Mouse (Mus musculus): ENCODE results near the gene Mtap. TPM values are rescaled to one million over a fixed set of nuclear protein-coding genes. Genes with fewer than 3 reads are reported as not detected.
A peak's percentile ranks its signal among the peaks of the same experiment; 100 is the strongest.

The Mtap gene
- 10 to 100 TPM in 6 of 26 experiments, 1 to 10 TPM in 16, under 1 TPM in 3, not detected in 1; 0.48 to 14.2 (median 6.7) TPM for total RNA-seq (2018; cell fraction: chromatin; rRNA removed)
- total RNA-seq (2018; cell fraction: cytosol; rRNA removed) = 10 to 100 TPM in 25 of 26 experiments, 1 to 10 TPM in 1; 9.9 to 18.5 (median 13.6) TPM
- 10 to 100 TPM in 4 of 26 experiments, 1 to 10 TPM in 22; 2.2 to 18.7 (median 5.1) TPM for total RNA-seq (2018; cell fraction: nucleus; rRNA removed)
- polyA plus RNA-seq (2018) = 9.7 to 40.5 TPM (median 19.4 TPM) in 3 replicates

DNA sequence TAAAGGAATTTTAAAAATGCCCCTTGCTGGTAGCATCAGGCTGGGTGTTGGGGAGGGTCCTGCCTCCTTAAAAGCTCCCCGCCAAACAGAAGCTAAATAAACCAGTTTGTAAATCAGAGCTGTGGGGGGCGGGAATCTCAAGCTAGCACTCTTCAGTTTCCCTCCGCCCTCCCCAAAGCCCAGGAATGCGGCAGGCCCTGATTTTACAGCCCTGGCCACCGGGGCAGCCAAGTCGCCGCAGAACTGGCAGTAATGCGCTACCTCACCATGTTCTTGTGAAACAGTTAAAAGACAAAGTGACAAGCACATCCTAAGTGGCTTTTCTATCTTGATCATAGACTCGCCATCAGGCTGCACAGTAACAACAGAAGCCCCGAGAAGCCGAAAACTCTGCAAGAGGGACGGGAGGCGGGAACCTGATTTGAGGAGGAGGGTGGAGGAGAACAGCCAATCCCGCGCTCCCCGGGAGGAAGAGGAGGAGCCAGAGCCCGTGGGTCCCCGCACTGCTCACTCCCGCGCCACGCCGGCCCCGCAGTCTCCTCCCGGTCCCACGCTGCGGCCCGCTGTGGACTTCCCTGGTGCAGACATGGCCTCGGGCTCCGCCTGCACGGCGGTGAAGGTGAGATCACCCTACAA, at the start of gene Mtap:
TSS of gene Mtap (plus strand) at position 217 of the 636 bp plus-strand sequence.
- Histone ChIP-seq H3K79me2 (ENCODE audit: inconsistent target) (peaks cover 37% of the 10 kb centered on the region), H3K27ac (peak within 1 kb of the TSS; percentile 27), H3K4me3 (ENCODE audit: inconsistent target) (peak within 1 kb of the TSS; percentile 58), H3K36me3 (ENCODE audit: inconsistent target) (no peaks in the 10 kb centered on the region)
- 2% methylated on average over 22 of the region's 31 CpGs for WGBS (ENCODE audit: missing documents)

GRCm38 (mm10) chr4:89089110-89089509, 47.8 kb upstream of the Mtap start:
- WGBS (ENCODE audit: missing documents) = 95% methylated on average over 7 of the region's 7 CpGs
- H3K27ac ChIP-seq = no peak overlapping the region
- no peaks in the 10 kb centered on the region for H3K36me3 ChIP-seq (ENCODE audit: inconsistent target)
- H3K79me2 ChIP-seq (ENCODE audit: inconsistent target) = no peaks in the 10 kb centered on the region
- no peak overlapping the region for H3K4me3 ChIP-seq (ENCODE audit: inconsistent target)

GRCm38 (mm10) chr4:89090217-89090616, 46.7 kb upstream of the Mtap start:
- no peak overlapping the region for H3K4me3 ChIP-seq (ENCODE audit: inconsistent target)
- 83% methylated on average over 6 of the region's 6 CpGs for WGBS (ENCODE audit: missing documents)
- H3K27ac ChIP-seq = no peak overlapping the region
- no peaks in the 10 kb centered on the region for H3K79me2 ChIP-seq (ENCODE audit: inconsistent target)
- no peaks in the 10 kb centered on the region for H3K36me3 ChIP-seq (ENCODE audit: inconsistent target)

DNA sequence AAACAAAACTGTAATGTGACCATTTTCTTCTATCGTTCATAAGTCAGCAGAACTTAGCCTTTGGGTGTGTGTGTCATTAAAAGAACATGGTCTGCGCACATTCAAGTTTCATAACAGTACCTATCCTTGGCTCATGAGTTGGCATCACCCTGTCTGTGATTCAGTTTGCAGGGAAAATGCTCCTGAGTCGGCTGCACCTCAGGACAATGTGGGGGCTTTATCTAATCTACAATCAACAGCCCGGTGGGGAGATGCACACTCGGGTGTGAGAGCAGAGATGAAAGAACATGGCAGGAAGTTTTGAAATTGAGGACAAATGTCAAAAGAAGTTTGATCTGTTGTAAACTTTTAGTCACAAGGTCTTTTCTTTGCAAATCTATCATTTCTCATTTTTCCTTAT, 44.8 kb upstream of the Mtap start:
- WGBS (ENCODE audit: missing documents) = 61% methylated on average over 5 of the region's 5 CpGs
- Histone ChIP-seq H3K27ac (no peak overlapping the region), H3K36me3 (ENCODE audit: inconsistent target) (no peaks in the 10 kb centered on the region), H3K4me3 (ENCODE audit: inconsistent target) (no peak overlapping the region), H3K79me2 (ENCODE audit: inconsistent target) (no peaks in the 10 kb centered on the region)

DNA sequence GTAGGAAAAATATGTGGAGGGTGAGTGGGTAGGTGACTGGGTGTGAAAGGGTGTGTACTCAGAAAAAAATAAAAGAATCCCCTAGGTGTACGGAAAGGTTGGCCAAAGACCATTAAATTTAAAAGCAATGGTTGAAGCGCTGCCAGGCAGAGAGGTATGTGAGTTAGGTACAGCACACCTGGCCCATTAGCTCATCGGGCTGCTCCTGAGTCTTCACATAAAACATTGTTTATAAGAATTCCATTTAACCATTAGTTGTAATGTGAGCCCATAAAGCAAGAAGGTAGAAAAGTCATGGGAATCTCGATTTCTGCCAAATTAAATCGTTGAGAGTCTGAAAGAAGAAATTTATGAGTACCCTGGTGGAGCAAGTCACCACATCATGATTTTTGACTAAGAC, 42.1 kb upstream of the Mtap start:
- no peak overlapping the region for H3K4me3 ChIP-seq (ENCODE audit: inconsistent target)
- H3K79me2 ChIP-seq (ENCODE audit: inconsistent target) = no peaks in the 10 kb centered on the region
- no peaks in the 10 kb centered on the region for H3K36me3 ChIP-seq (ENCODE audit: inconsistent target)
- H3K27ac ChIP-seq = no peak overlapping the region
- 95% methylated on average over 5 of the region's 5 CpGs for WGBS (ENCODE audit: missing documents)

- Histone ChIP-seq H3K27ac (no peak overlapping the region), H3K79me2 (ENCODE audit: inconsistent target) (no peaks in the 10 kb centered on the region), H3K36me3 (ENCODE audit: inconsistent target) (no peaks in the 10 kb centered on the region), H3K4me3 (ENCODE audit: inconsistent target) (no peak overlapping the region)
- 81% methylated on average over 5 of the region's 5 CpGs for WGBS (ENCODE audit: missing documents)
Observed at GRCm38 (mm10) chr4:89098261-89098660, 38.7 kb upstream of the Mtap start.

GRCm38 (mm10) chr4:89101276-89101675, 35.6 kb upstream of the Mtap start:
- WGBS (ENCODE audit: missing documents) = 89% methylated on average over 3 of the region's 3 CpGs
- no peaks in the 10 kb centered on the region for H3K79me2 ChIP-seq (ENCODE audit: inconsistent target)

GRCm38 (mm10) chr4:89102283-89102682, 34.6 kb upstream of the Mtap start:
- Histone ChIP-seq H3K79me2 (ENCODE audit: inconsistent target) (no peaks in the 10 kb centered on the region), H3K36me3 (ENCODE audit: inconsistent target) (no peaks in the 10 kb centered on the region), H3K27ac (no peak overlapping the region), H3K4me3 (ENCODE audit: inconsistent target) (no peak overlapping the region)
- 95% methylated on average over 2 of the region's 2 CpGs for WGBS (ENCODE audit: missing documents)

More at GRCm38 (mm10) chr4:89101276-89101675, 35.6 kb upstream of the Mtap start:
- Histone ChIP-seq H3K36me3 (ENCODE audit: inconsistent target) (no peaks in the 10 kb centered on the region), H3K4me3 (ENCODE audit: inconsistent target) (no peak overlapping the region), H3K27ac (no peak overlapping the region)

GRCm38 (mm10) chr4:89105486-89105885, 31.4 kb upstream of the Mtap start:
- Histone ChIP-seq H3K27ac (no peak overlapping the region), H3K4me3 (ENCODE audit: inconsistent target) (no peak overlapping the region), H3K36me3 (ENCODE audit: inconsistent target) (no peaks in the 10 kb centered on the region), H3K79me2 (ENCODE audit: inconsistent target) (no peaks in the 10 kb centered on the region)
- 27% methylated on average over 2 of the region's 2 CpGs for WGBS (ENCODE audit: missing documents)

DNA sequence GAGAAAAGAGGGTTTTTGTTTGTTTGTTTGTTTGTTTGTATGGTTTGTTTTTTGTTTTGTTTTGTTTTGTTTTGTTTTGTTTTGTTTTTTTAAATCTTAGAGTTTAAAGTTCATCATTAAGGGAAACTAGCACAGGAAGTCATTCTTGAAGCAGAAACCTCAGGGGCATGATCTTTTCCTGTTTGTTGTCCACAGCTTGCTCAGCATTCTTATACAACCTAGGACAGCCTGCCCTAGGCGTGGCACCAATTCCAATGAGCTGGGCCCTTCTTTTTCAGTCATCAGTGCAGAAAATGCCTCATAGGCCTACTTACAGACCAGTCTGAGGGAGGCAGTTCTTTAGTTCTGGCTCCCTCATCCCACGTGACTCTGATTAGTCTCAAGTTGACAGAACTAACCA, 30.4 kb upstream of the Mtap start:
- H3K4me3 ChIP-seq (ENCODE audit: inconsistent target) = no peak overlapping the region
- 42% methylated on average over 2 of the region's 2 CpGs for WGBS (ENCODE audit: missing documents)
- H3K36me3 ChIP-seq (ENCODE audit: inconsistent target) = no peaks in the 10 kb centered on the region
- H3K79me2 ChIP-seq (ENCODE audit: inconsistent target) = no peaks in the 10 kb centered on the region
- no peak overlapping the region for H3K27ac ChIP-seq

- Histone ChIP-seq H3K27ac (no peak overlapping the region), H3K36me3 (ENCODE audit: inconsistent target) (no peaks in the 10 kb centered on the region), H3K79me2 (ENCODE audit: inconsistent target) (no peaks in the 10 kb centered on the region), H3K4me3 (ENCODE audit: inconsistent target) (no peak overlapping the region)
- WGBS (ENCODE audit: missing documents) = 46% methylated on average over 11 of the region's 11 CpGs
Observed at GRCm38 (mm10) chr4:89112168-89112710, 24.7 kb upstream of the Mtap start.

- Histone ChIP-seq H3K27ac (no peak overlapping the region), H3K36me3 (ENCODE audit: inconsistent target) (no peaks in the 10 kb centered on the region), H3K4me3 (ENCODE audit: inconsistent target) (no peak overlapping the region), H3K79me2 (ENCODE audit: inconsistent target) (no peaks in the 10 kb centered on the region)
- WGBS (ENCODE audit: missing documents) = 14% methylated on average over 4 of the region's 4 CpGs
Observed at GRCm38 (mm10) chr4:89112782-89113181, 24.1 kb upstream of the Mtap start.

- H3K36me3 ChIP-seq (ENCODE audit: inconsistent target) = no peaks in the 10 kb centered on the region
- H3K27ac ChIP-seq = no peak overlapping the region
- no peaks in the 10 kb centered on the region for H3K79me2 ChIP-seq (ENCODE audit: inconsistent target)
- H3K4me3 ChIP-seq (ENCODE audit: inconsistent target) = no peak overlapping the region
- WGBS (ENCODE audit: missing documents) = 93% methylated on average over 2 of the region's 2 CpGs
Observed at GRCm38 (mm10) chr4:89116006-89116405, 20.9 kb upstream of the Mtap start.

DNA sequence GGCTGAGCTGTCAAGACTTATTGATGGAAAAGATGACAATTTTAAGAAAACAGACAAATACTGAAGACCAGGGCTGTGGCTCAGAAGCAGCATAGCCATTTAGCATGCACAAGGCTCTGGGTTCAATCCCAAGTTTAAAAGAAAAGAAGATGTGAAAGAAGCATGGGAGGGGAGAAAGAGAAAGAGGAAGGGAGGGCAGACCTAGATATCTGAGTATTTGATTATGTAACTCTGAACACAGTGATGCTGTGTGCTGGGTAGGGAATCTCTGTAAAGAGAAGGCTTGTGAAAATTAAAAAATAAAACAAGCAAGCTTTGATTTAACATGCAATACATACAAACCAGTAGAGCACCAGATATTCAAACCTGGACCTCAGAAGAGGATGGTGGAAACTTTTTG, 17.0 kb upstream of the Mtap start:
- no peak overlapping the region for H3K27ac ChIP-seq
- H3K79me2 ChIP-seq (ENCODE audit: inconsistent target) = no peaks in the 10 kb centered on the region
- no peak overlapping the region for H3K4me3 ChIP-seq (ENCODE audit: inconsistent target)
- H3K36me3 ChIP-seq (ENCODE audit: inconsistent target) = no peaks in the 10 kb centered on the region

- Histone ChIP-seq H3K36me3 (ENCODE audit: inconsistent target) (no peaks in the 10 kb centered on the region), H3K4me3 (ENCODE audit: inconsistent target) (no peak overlapping the region), H3K27ac (no peak overlapping the region), H3K79me2 (ENCODE audit: inconsistent target) (no peaks in the 10 kb centered on the region)
- 37% methylated on average over 5 of the region's 5 CpGs for WGBS (ENCODE audit: missing documents)
Observed at GRCm38 (mm10) chr4:89120353-89120752, 16.6 kb upstream of the Mtap start.
